Comparison of ENCODE assay signal across 8 mouse cellular contexts in genomic region chr5:125405546-125406248, GRCm38 (mm10). TPM values are rescaled to one million over a fixed set of nuclear protein-coding genes. Genes with fewer than 3 reads are reported as not detected.
DNase-seq lines count a peak whose midpoint lies in the region; ATAC-seq and TF ChIP-seq lines count a peak whose summit lies in the region.

No protein-coding gene starts in this region.

- peak overlapping the region; percentile 77 to 91 for H3K4me3 ChIP-seq in MEL (ENCODE audit: control insufficient read depth in 1 of 2, insufficient read depth in 1 of 2, low read depth in 2 of 2, low read length in 2 of 2)
- H3K4me3 ChIP-seq in hindbrain, embryonic 10.5 days: peak overlapping the region; percentile 73
- H3K4me3 ChIP-seq in lung, embryonic 16.5 days (ENCODE audit: low read length): peak overlapping the region; percentile 67

- peak overlapping the region; percentile 74 for H3K9ac ChIP-seq in MEL (ENCODE audit: control insufficient read depth, low read depth, low read length, poor library complexity, severe bottlenecking)
- H3K9ac ChIP-seq in lung, embryonic 16.5 days (ENCODE audit: low read length): peak overlapping the region; percentile 77

- H3K4me2 ChIP-seq in lung, embryonic 16.5 days (ENCODE audit: low read depth, low read length): peak overlapping the region; percentile 74

- DNase-seq in MEL (ENCODE audit: low read depth, low spot score): peak; percentile 82
- DNase-seq in cerebellum, adult 8-10 months: peak; percentile 91
- peak; percentile 90 for DNase-seq in hindbrain, embryonic 10.5 days (ENCODE audit: low spot score)
- peak; percentile 93 for DNase-seq in layer of hippocampus, adult 9-10 months (ENCODE audit: low spot score)
- peak; percentile 85 for DNase-seq in ovary, postnatal 10 days (ENCODE audit: low spot score)
- DNase-seq in thymus, postnatal 10 days (ENCODE audit: low spot score in 2 of 2): peak; percentile 79 to 90

- H3K4me1 ChIP-seq in MEL (ENCODE audit: control insufficient read depth in 1 of 2, insufficient read depth in 2 of 2, low read length in 2 of 2): peaks cover 0 to 8% of the 10 kb centered on the region in 2 experiments; a peak in 1 of 4 replicates
- peaks cover 40% of the 10 kb centered on the region for H3K4me1 ChIP-seq in hindbrain, embryonic 10.5 days (replicated peaks)
- H3K4me1 ChIP-seq in lung, embryonic 16.5 days (replicated peaks; ENCODE audit: control insufficient read depth, insufficient read depth, low read length): peaks cover 16% of the 10 kb centered on the region

- peaks cover 0 to 3% of the 10 kb centered on the region in 2 experiments; a peak in 1 of 4 replicates for H3K36me3 ChIP-seq in MEL (ENCODE audit: control insufficient read depth in 1 of 2, insufficient read depth in 2 of 2, low read length in 2 of 2)
- H3K36me3 ChIP-seq in hindbrain, embryonic 10.5 days: no peaks in the 10 kb centered on the region
- H3K36me3 ChIP-seq in lung, embryonic 16.5 days (ENCODE audit: control insufficient read depth, insufficient read depth, low read length): no peaks in the 10 kb centered on the region

- H3K27ac ChIP-seq in MEL (ENCODE audit: control insufficient read depth, low read depth, low read length): peak overlapping the region; percentile 63
- peak overlapping the region; percentile 90 for H3K27ac ChIP-seq in hindbrain, embryonic 10.5 days
- H3K27ac ChIP-seq in lung, embryonic 16.5 days (ENCODE audit: low read length): peak overlapping the region; percentile 90

- TF ChIP-seq RAD21 in MEL (IDR thresholded peaks at IDR 0.05; ENCODE audit: low read depth, low read length): no peak

- no peaks in the 10 kb centered on the region for H3K27me3 ChIP-seq in MEL (ENCODE audit: control insufficient read depth in 1 of 2, insufficient read depth in 2 of 2, low read length in 2 of 2)
- peaks cover 8% of the 10 kb centered on the region; the same call in 1 of the 2 replicates for H3K27me3 ChIP-seq in hindbrain, embryonic 10.5 days (ENCODE audit: insufficient read depth, poor library complexity, severe bottlenecking)
- no peaks in the 10 kb centered on the region for H3K27me3 ChIP-seq in lung, embryonic 16.5 days (ENCODE audit: control insufficient read depth, insufficient read depth, low read depth, low read length)

- TF ChIP-seq POLR2A in MEL (IDR thresholded peaks at IDR 0.05; ENCODE audit: control insufficient read depth in 1 of 2, insufficient read depth in 1 of 2, low read depth in 1 of 2, low read length in 2 of 2, poor library complexity in 1 of 2): no peak

- under 1% methylated on average over 31 of the region's 31 CpGs for WGBS in hindbrain, embryonic 10.5 days
- under 1% methylated on average over 31 of the region's 31 CpGs for WGBS in lung, embryonic 16.5 days

- ATAC-seq in frontal cortex, adult (ENCODE audit: low TSS enrichment): peak; percentile 26; the same call in 1 of the 2 replicates
- ATAC-seq in lung, embryonic 16.5 days (ENCODE audit: low read depth): peak; percentile 75

- TF ChIP-seq EP300 in MEL (IDR thresholded peaks at IDR 0.05; ENCODE audit: low read depth in 1 of 2, low read length in 2 of 2): no peak

- no peaks in the 10 kb centered on the region for H3K9me3 ChIP-seq in MEL (replicated peaks; ENCODE audit: insufficient read depth, low read length)
- H3K9me3 ChIP-seq in hindbrain, embryonic 10.5 days: no peaks in the 10 kb centered on the region
- H3K9me3 ChIP-seq in lung, embryonic 16.5 days (ENCODE audit: control insufficient read depth, low read length): no peaks in the 10 kb centered on the region

- TF ChIP-seq CTCF in MEL (IDR thresholded peaks at IDR 0.05 in 2 of 3, conservative IDR thresholded peaks at IDR 0.05 in 1 of 3; ENCODE audit: control insufficient read depth in 1 of 3, insufficient read depth in 1 of 3, low read depth in 2 of 3, low read length in 3 of 3, poor library complexity in 1 of 3, severe bottlenecking in 1 of 3): no peak

- H3K79me2 ChIP-seq in MEL (ENCODE audit: control insufficient read depth, insufficient read depth, low read length, poor library complexity): no peaks in the 10 kb centered on the region; the same call in 1 of the 2 replicates

TF ChIP-seq in MEL, 35 proteins besides CTCF, POLR2A, EP300 and RAD21 (continues in another document):
- TF ChIP-seq GATA1 (IDR thresholded peaks at IDR 0.05; ENCODE audit: low read depth, low read length) (no peak), ZMIZ1 (IDR thresholded peaks at IDR 0.05; ENCODE audit: low read depth, low read length) (no peak), ZC3H11A (IDR thresholded peaks at IDR 0.05; ENCODE audit: low read depth, low read length) (no peak), MYB (IDR thresholded peaks at IDR 0.05; ENCODE audit: low read depth, low read length) (no peak), MAFK (IDR thresholded peaks at IDR 0.05; ENCODE audit: borderline replicate concordance, low read depth, low read length) (peak; percentile 97), POLR2AphosphoS5 (IDR thresholded peaks at IDR 0.05; ENCODE audit: borderline replicate concordance, low read depth, low read length) (no peak), JUND (IDR thresholded peaks at IDR 0.05; ENCODE audit: low read depth, low read length) (no peak), ELF1 (IDR thresholded peaks at IDR 0.05; ENCODE audit: low read depth, low read length) (peak; percentile 76; the same call in 1 of the 2 replicates), RCOR1 (IDR thresholded peaks at IDR 0.05; ENCODE audit: low read depth, low read length) (no peak), MYC (IDR thresholded peaks at IDR 0.05; ENCODE audit: low read depth, low read length) (no peak; the same call in 1 of the 2 replicates), TAL1 (IDR thresholded peaks at IDR 0.05; ENCODE audit: low read length) (no peak), SMC3 (IDR thresholded peaks at IDR 0.05; ENCODE audit: low read depth, low read length) (no peak), HCFC1 (IDR thresholded peaks at IDR 0.05; ENCODE audit: low read depth, low read length) (no peak; the same call in 1 of the 2 replicates), TCF12 (IDR thresholded peaks at IDR 0.05; ENCODE audit: low read depth, low read length) (no peak), SIN3A (IDR thresholded peaks at IDR 0.05; ENCODE audit: low read length) (no peak; the same call in 1 of the 2 replicates), KAT2A (conservative IDR thresholded peaks at IDR 0.05; ENCODE audit: low read depth, low read length) (peak; percentile 64), MAX (IDR thresholded peaks at IDR 0.05; ENCODE audit: low read length) (no peak), E2F4 (IDR thresholded peaks at IDR 0.05; ENCODE audit: borderline replicate concordance, low read depth, low read length) (peak; percentile 55; the same call in 1 of the 2 replicates), NELFE (IDR thresholded peaks at IDR 0.05; ENCODE audit: low read depth, low read length) (no peak), USF2 (IDR thresholded peaks at IDR 0.05; ENCODE audit: borderline replicate concordance in 1 of 2, insufficient read depth in 1 of 2, low read depth in 1 of 2, low read length in 2 of 2) (no peak), UBTF (IDR thresholded peaks at IDR 0.05; ENCODE audit: borderline replicate concordance, insufficient read depth, low read depth, low read length) (no peak), MAZ (IDR thresholded peaks at IDR 0.05; ENCODE audit: low read depth, low read length) (no peak), POLR2AphosphoS2 (IDR thresholded peaks at IDR 0.05; ENCODE audit: low read length) (no peak), CHD1 (IDR thresholded peaks at IDR 0.05; ENCODE audit: low read depth, low read length) (no peak), ZKSCAN1 (IDR thresholded peaks at IDR 0.05; ENCODE audit: low read depth, low read length) (no peak), MEF2A (IDR thresholded peaks at IDR 0.05; ENCODE audit: extremely low read depth, insufficient replicate concordance, low read depth, low read length, poor library complexity, severe bottlenecking) (no peak), MXI1 (IDR thresholded peaks at IDR 0.05; ENCODE audit: low read depth, low read length) (no peak; the same call in 1 of the 2 replicates), GABPA (IDR thresholded peaks at IDR 0.05; ENCODE audit: low read depth, low read length) (no peak), BHLHE40 (IDR thresholded peaks at IDR 0.05; ENCODE audit: borderline replicate concordance, low read depth, low read length) (no peak), ETS1 (IDR thresholded peaks at IDR 0.05; ENCODE audit: low read depth, low read length) (no peak), ZNF384 (IDR thresholded peaks at IDR 0.05; ENCODE audit: low read depth, low read length) (peak; percentile 92)

RNA-seq across cellular contexts. Expression of gene Ubc, which starts 15.7 kb away (rescaled TPM):
- total RNA-seq in MEL (2012; rRNA removed): 511 and 526 TPM in 2 replicates
- 1,000 to 10,000 TPM in 1 of 2 experiments, 100 to 1,000 TPM in 1; 113 to 1,075 TPM for polyA plus RNA-seq in MEL (2012; ENCODE audit: insufficient read depth in 1 of 2, insufficient read length in 2 of 2, low read depth in 1 of 2, low replicate concordance in 2 of 2, missing spikeins in 1 of 2)
- 928 and 1,134 TPM in 2 replicates for polyA plus RNA-seq in hindbrain, embryonic 10.5 days (2016; fragmentation: Nextera tagmentation; extraction: Ambion mirVana)
- 1,152 and 1,205 TPM in 2 replicates for polyA plus RNA-seq in lung, embryonic 16.5 days (2015; fragmentation: Nextera tagmentation; extraction: Ambion mirVana)

RNA-seq across cellular contexts. Expression of gene Gm10382, which starts 16.6 kb away (rescaled TPM):
- 0.65 TPM in 2 replicates for total RNA-seq in MEL (2012; rRNA removed)
- polyA plus RNA-seq in MEL (2012; ENCODE audit: insufficient read depth in 1 of 2, insufficient read length in 2 of 2, low read depth in 1 of 2, low replicate concordance in 2 of 2, missing spikeins in 1 of 2): under 1 TPM in 1 of 2 experiments, not detected in 1; 0.96 TPM
- 0.52 and 0.86 TPM in 2 replicates for polyA plus RNA-seq in hindbrain, embryonic 10.5 days (2016; fragmentation: Nextera tagmentation; extraction: Ambion mirVana)
- polyA plus RNA-seq in lung, embryonic 16.5 days (2015; fragmentation: Nextera tagmentation; extraction: Ambion mirVana): 0.29 and 0.36 TPM in 2 replicates

RNA-seq across cellular contexts. Expression of gene Dhx37, which starts 28.2 kb away (rescaled TPM):
- 26.0 and 27.4 TPM in 2 replicates for total RNA-seq in MEL (2012; rRNA removed)
- polyA plus RNA-seq in MEL (2012; ENCODE audit: insufficient read depth in 1 of 2, insufficient read length in 2 of 2, low read depth in 1 of 2, low replicate concordance in 2 of 2, missing spikeins in 1 of 2): 100 to 1,000 TPM in 1 of 2 experiments, 10 to 100 TPM in 1; 55.3 to 549 TPM
- polyA plus RNA-seq in hindbrain, embryonic 10.5 days (2016; fragmentation: Nextera tagmentation; extraction: Ambion mirVana): 19.2 and 21.0 TPM in 2 replicates
- polyA plus RNA-seq in lung, embryonic 16.5 days (2015; fragmentation: Nextera tagmentation; extraction: Ambion mirVana): 10.1 and 10.6 TPM in 2 replicates

RNA-seq across cellular contexts. Expression of gene Bri3bp, which starts 35.7 kb away (rescaled TPM):
- total RNA-seq in MEL (2012; rRNA removed): 87.6 and 88.6 TPM in 2 replicates
- 100 to 1,000 TPM in 1 of 2 experiments, 10 to 100 TPM in 1; 73.7 to 264 TPM for polyA plus RNA-seq in MEL (2012; ENCODE audit: insufficient read depth in 1 of 2, insufficient read length in 2 of 2, low read depth in 1 of 2, low replicate concordance in 2 of 2, missing spikeins in 1 of 2)
- 46.9 and 53.8 TPM in 2 replicates for polyA plus RNA-seq in hindbrain, embryonic 10.5 days (2016; fragmentation: Nextera tagmentation; extraction: Ambion mirVana)
- 29.1 and 31.9 TPM in 2 replicates for polyA plus RNA-seq in lung, embryonic 16.5 days (2015; fragmentation: Nextera tagmentation; extraction: Ambion mirVana)

Comparison
In these comparisons a context has a peak if more than half of its experiments do, and no peak if none do; other contexts are left out.
1. Peak in every context shown above with its lines: DNase-seq, ATAC-seq, H3K4me3 ChIP-seq and H3K27ac ChIP-seq.